Mouse (Mus musculus): ENCODE measurements around the gene Cxcl16.
"Not testable (repeated sequence)": the region's sequence is repeated elsewhere in the genome, so short reads cannot be mapped to it uniquely, and the experiment has no call there.

Gene Cxcl16

DNA sequence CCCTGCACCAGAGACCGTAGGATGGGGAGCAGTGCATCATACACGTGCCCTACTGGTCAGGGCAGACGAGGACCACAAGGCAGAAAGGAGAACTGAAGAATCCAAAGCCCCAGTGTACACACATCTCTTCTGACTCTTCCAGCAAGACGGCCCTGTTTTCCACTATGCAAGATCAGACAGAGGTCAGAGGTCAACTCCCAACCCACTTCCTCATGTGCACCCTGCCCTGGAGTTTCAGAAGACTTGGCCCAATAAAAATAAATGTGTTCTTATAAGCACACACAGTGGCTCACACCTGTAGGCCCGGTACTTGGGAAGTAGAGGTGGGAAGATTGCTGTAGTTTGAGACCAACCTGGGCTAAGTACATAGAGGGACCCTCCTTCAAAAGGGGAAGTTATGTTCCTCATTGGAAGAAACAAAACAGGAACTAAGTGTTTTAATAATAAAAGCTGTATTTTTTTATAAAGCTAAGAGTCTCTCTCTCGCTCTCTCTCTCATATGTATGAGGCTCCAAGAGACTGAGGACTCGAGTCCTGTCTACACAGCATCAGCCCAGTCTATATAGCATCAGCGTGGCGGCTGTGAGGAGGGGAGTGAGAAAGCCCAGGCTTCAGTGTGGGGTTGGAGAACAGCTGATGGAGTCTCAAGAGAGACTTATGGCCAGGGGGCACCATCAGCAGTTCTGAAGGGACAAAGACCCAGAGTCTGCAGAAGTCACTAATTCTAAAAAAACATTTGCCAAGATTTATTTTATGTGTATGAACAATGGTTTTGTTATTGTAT is 6.3 kb downstream of the Cxcl16 start:
- no peak for DNase-seq (ENCODE audit: inconsistent ontology term)

DNA sequence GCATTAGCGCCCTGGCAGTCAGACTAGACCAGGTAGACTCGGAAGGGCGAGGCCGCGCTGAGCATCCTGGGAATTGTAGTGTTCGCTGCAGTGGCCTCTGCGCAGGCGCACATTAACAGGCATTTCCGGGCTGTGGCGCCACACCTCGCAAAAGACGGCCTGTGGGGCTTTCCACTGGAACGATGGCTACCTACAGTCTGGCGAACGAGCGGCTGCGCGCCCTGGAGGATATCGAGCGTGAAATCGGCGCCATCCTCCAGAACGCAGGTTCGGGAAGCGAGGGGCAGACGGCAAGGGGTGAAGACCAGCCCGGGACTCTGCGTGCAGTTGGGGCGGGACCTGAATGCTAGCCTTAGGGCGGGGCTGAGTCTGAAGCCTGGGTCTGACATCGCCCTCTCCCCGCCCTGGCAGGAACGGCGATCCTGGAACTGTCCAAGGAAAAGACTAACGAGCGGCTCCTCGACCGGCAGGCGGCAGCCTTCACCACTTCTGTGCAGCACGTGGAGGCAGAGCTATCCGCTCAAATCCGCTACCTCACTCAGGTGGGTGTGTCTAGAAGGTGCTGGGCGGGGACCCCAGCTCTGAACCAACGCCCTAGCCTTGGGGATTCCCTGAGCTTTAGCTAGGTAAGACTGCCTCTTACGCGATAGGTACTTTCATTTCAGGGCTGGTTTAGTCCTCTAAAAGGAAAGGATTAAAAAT is 7.8 kb downstream of the Cxcl16 start, which contains the start of gene Med11:
Med11 (plus strand) TSS at position 123 of the 702 bp plus-strand sequence.
- peak; percentile 97 for DNase-seq (ENCODE audit: inconsistent ontology term)

DNA sequence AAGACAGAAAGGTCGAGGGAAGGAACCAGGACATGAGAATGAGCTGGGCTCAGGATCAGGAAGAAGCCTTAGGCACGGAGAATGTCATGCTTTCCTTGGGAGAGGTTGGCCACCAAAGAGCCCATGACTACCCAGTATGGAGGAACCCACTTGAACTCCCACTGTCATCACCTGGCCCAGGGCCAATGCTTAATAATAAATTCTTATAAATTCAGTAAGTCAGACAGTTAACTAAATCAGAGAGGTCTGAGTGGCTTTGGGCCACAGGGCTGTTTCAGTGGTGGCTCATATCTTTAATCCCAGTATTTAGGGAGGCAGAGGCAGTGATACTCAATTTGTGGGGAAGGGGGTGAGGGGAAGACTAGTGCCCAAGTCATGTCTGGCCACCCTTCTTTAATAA is 8.9 kb downstream of the Cxcl16 start:
- no peak for DNase-seq (ENCODE audit: inconsistent ontology term)

DNA sequence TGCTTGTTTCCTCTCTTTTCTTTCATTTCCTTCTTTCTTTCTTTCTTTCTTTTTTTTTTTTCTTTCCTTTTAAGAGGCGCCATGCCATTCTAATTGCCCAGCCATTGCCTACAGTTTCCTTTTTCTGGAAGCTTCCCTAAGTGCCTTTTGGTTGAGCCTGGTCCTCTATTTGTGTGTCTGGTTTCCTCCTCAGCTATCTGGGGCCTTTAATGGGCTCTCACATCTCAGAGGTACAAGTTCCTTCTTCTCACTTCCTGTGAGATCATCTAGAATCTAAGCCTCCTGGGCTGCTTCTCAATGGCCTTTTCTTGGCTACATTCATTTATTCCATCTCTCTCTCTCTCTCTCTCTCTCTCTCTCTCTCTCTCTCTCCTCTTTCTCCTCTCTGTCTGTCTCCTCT is 12.4 kb downstream of the Cxcl16 start:
- no peak for DNase-seq (ENCODE audit: inconsistent ontology term)

DNA sequence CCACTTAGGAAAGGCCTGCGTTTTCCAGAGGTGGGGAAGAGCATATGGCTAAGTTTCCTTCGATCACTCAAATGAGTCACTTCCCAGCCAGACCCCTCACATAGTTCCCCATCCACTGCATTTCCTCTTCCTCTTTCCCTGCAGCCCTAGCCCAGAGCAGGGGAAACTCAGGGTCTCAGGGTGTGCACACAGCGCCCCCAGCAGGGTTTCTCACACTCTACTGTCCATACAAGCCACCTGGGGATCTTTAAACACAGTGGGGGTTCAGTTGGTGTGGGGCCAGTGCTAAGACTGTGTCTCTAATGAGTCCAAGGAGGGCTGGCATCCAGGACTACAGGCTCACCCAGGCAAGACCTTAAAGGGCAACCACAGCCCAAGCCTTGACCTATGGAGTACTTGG is 13.0 kb downstream of the Cxcl16 start:
- DNase-seq (ENCODE audit: inconsistent ontology term) = no peak

DNA sequence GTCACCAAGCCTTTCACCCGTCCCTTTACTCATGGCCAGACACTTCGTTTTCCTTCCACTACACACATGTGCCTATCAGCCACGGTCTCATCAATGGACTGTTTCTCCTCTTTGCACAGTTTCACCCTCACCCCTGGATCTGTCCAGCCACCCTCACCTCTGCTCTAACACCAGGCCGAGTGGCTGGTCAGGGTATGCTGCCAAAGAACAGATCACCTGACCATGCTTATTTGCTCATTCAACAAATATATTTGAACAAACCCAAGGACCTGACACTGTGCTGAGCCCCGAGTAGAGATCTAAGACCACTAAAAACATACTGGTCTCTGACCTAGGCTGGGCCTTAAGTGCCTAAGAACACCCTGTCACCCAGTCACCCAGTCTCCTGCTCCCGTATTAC is 15.1 kb downstream of the Cxcl16 start:
- no peak for DNase-seq (ENCODE audit: inconsistent ontology term)

DNA sequence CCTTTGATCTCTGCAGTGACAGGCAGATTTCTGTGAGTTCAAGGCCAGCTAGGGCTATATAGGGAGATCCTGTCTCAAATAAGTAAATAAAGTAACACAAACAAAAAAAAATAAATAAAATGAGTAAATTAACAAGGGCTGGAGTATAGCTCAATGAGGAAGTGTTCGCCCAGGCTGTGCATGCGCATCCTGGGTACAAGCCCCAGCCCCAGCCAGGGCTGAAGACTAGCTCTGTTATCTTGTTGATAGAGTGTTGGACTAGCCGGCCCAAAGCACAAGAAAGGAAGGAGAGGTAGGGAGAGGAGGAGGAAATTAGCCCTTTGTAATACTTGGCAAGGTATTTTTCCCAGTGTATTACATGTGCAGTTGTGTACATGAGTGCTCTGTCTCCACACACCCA is 15.8 kb downstream of the Cxcl16 start:
- DNase-seq (ENCODE audit: inconsistent ontology term) = no peak

DNA sequence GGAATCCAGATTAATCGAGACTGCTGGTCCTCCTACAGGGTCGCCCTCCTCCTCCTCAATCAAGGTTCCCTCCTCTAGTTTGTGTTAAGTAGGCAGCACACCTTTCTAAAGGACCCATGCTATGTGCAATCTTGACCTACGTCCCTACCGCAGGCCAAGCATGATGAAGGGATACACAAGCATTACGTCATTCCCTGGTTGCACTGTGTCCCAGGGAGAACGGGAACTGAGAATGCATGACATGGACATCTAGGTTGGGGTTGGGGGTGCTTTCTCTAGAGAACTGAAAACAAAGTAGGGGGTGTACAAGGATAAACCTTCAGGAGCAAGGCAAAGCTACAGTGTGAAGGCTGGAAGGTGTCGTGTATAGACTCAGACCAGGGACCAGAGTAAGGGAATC is 17.9 kb downstream of the Cxcl16 start:
- no peak for DNase-seq (ENCODE audit: inconsistent ontology term)

DNA sequence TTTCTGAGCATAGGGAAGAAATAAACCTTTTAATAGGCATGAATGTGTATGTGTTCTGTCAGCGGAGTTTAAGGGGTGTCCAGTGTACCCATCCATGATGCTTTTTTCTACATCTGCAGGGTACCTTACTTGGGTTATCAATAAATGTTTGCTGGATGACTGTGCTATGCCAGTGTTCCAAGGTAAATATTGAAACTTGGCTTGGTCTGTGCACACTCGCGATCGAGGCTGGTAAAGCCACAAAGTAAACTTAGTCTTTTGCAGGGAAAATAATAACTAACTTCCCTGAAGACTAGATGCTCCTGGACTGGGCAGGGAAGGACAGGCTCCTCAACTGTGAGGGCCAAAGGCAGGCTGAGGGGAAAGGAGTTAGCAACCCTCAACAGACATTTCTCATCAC is 19.1 kb downstream of the Cxcl16 start:
- DNase-seq (ENCODE audit: inconsistent ontology term) = no peak

DNA sequence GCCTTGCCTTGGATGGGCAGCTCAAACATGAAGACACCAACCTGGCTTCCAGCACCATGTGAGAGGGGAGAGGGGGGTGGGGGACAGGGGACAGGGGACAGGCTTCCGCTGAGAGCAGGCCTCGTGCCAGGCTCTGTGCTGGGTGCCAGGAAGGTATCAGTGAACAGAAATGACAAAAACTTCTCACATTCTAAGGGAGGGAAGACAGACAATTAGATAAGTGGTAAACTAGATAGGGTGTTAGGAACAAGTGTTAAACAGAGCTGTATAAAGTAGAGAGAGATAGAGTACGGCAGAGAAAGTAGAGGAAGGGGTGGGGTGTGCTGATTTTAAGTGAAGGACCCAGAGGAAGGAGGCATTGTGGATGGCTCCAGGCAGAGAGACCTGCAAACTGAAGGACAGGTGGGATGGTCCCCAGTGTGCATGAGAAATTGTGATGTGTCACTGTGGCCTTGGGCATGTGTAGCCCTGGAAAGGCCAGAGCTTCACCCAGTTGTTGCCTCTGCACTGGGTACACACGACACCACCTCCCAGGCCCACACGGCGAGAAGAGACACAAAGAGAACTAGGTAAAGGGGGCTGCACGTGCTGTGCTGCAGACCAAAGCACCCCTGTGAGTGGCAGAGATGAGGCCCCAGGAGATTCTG is 20.9 kb downstream of the Cxcl16 start:
- DNase-seq (ENCODE audit: inconsistent ontology term) = no peak

DNA sequence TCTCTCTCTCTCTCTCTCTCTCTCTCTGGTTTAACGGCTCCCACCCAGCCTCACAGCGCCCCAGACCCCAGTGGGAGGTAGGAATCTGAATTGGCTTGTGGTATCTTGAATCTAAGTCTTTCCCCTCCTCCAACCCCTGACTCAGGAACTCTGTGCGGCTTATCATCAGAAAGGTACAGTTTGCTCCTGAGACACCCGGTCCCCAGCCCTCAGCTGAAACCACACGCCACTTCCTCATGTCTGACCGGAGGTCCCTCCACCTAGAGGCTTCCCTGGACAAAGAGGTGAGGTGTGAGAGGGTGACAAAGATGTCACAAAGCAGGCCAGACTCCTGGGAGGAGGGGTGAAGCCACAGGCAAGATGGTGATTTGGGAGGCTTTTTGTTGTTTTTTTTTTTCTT is 22.4 kb downstream of the Cxcl16 start:
- no peak for DNase-seq (ENCODE audit: inconsistent ontology term)

DNA sequence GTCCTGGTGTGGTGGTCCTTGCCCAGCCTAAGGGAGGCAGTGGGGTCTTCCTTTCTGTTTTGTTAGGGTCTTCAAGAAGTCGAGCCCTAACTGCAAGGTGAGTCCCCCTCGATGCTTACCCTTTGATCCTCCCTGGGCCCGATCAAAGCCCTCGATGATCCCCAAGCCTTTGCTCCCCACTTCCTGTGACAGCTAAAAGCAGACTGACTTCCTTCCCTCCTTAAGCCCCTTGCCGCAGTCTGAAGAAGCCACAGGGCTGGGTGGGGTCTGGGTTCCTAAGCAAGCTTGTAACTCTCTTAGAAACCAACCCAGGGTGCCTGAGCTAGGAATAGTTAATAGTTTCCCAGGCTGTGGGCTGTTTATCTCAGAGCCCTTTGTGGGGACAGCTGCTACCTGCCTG is 24.3 kb downstream of the Cxcl16 start:
- no peak for DNase-seq (ENCODE audit: inconsistent ontology term)

DNA sequence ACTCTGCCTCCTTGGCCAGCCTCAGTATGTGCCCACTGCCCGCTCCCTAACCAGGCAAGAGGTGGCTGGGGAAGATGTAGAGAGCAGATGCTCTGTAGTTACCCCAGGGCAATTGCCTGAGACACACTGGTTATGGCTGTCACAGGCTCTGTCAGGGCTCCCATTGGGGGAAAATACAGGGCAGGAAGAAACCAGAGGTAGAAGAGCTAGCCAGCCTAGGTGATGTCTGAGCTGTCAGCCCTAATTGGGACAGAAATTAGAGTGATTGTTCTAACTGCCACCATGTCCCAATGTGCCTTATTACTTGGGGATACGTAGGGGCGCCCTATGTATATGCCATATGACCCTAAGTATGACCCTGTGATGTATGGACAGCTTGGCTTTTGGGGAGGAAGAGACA is 25.8 kb downstream of the Cxcl16 start:
- no peak for DNase-seq (ENCODE audit: inconsistent ontology term)

DNA sequence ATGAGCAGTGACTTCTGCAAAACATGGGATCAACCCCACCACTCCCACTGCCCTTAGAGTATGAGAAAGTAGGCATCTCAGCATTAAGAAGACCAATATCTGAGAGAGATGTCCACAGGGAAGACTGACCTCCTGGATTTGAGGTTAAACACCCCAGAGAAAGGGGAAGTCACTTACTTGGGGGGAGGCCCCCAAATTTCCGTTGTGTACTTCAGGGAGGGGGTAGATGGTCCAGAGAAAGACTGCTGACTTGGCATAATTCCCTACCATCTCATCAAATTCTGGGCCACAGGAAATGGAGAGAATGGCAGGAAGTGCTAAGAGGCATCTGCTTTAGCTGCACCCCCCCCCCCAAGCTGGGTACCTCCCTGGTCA is 26.2 kb downstream of the Cxcl16 start:
- no peak for DNase-seq (ENCODE audit: inconsistent ontology term)

DNA sequence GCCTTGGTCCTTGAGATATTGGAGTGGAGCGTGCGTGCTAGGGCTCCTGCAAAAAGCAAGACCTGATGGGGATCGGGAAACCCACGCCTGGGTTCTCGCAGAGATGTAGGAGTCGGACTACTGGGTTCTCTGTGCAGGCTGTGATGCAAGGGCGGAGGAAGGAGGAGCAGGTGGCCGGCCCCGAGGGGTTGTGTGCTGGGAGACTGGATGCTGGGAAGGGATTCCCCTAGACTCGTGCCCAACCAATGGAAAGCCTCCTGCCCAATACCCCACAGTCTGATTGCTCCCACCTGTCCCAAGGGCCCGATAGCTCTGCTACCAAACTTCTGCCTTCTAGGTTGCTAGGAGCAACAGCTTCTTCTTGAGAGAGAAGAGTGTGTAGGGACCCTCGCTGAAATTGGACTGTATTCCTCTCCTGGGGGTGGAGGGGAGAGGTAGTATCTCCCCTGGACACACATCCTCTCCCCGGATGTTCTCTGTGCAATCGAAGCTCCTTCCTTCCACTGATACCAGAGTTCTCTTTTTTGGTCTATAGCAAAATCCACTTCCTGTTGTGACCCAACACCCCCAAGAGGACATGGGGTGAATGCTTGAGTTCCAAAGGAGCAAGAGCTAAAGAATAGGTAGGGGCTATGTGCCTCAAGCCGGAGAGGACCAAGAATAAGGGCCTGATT is 26.8 kb downstream of the Cxcl16 start:
- DNase-seq (ENCODE audit: inconsistent ontology term) = no peak

DNA sequence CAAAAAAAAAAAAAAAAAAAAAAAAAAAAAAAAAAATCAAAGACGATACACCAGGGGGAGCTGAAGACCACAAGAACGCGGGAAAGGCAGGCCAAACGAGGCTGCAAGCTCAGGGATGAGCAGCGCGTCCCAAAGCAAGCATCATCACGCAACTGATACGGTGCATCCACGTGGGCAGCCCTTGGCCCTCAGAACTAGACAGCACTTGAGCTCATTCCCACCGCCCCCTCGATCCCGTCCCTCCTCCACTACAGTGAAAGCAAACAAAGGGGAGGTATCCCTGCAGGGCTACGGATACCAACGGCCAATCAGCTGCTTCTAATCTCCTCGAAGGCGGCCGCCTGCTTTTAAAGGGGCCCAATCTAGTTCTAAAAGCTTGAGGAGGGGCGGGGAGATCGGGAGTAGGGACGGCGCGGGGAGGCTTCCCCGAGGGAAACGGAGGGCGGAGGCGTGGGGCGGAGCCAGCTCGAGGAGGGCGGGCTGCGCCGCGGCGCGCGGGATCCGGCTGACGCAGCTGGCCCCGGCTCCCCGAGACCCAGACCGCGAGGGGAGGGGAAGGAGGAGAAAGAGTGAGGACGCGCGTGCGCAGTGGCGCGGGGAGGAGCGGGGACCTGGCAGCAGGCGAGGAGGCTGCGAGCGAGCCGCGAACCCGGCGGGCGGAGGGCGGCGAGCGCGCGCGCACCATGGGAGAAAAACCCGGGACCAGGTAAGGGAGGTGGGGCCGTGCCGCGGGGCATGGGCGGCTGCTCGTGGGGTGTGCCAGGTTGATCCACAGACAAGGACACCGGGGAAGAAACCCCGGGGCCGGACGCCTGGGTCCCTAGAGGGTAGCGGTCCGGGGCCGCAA is 27.5 kb downstream of the Cxcl16 start, which contains the start of gene Arrb2:
Arrb2 (plus strand) TSS at position 588 of the 847 bp plus-strand sequence.
- DNase-seq (ENCODE audit: inconsistent ontology term) = peak; percentile 99

DNA sequence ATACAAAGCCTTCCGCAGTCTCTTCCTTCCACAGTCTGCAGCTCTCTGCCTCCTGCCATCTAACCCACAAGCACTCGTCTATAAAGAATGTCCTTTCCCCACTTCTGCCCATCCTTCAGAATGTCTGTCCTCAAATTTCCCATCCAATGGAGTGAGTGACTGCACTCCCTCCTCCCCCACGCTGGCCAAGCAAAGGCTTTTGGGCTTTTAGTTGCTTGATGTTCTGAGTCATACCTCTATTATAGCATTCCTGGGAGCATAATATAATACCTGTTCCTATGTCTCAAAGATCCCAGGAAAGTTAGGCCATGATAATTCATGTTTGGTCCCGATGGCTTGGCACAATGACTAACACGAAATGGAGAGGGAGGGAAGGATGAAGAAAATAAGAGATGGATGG is 28.2 kb downstream of the Cxcl16 start:
- DNase-seq (ENCODE audit: inconsistent ontology term) = no peak

DNA sequence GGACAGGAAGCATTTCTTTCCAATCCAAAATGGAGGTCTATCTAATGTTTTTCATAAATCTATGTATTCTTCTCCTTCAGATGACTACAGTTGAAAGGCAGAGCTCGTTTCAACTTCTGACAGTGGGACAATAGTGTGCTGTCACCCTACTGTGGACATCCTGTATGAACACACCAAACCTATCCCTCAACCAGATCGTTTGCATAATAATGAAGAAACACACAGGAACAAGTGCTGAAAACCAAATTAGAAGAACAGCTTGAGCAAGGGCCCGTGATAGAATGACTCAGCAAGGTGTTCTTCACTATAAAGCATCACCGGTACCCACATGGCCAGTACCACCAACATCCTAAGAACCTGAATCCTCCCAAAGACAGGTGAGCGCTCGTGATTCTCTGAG is 33.2 kb downstream of the Cxcl16 start:
- not testable (repeated sequence) for DNase-seq (ENCODE audit: inconsistent ontology term)

DNA sequence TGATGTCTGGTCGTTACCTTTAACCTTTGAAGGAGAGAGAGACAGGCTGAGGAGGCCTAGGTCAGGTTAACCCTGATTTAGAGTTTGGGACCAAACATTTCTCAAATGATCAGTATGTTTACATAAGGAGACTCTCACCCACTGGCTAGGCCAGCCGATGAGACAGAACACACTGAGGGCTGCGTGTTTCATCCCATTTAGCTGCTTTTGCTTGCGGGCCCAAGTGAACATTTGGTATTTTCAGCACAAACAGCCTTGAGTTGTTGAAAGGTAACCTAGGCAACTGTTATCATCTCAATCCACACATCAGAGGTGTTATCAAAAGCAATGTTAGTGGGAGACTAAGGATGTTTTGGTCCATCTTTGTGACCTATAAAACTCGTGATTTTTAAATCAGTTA is 40.3 kb downstream of the Cxcl16 start:
- DNase-seq (ENCODE audit: inconsistent ontology term) = no peak

DNA sequence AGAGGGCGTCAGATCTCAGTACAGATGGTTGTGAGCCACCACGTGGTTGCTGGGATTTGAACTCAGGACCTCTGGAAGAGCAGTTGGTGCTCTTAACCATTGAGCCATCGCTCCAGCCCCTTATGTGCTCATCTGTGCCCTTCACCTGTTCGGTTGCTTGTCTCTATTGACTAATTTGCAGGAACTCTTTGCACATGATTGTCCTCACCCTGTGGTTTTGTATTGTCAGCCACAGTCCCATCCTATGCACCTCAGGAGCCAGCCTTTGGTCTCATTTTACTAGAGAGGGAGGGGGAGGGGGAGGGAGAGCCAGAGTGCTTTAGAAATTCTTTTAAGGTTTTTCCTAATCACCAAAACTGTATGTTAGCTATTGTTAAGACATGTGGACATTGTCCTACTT is 41.6 kb downstream of the Cxcl16 start:
- DNase-seq (ENCODE audit: inconsistent ontology term) = no peak

DNA sequence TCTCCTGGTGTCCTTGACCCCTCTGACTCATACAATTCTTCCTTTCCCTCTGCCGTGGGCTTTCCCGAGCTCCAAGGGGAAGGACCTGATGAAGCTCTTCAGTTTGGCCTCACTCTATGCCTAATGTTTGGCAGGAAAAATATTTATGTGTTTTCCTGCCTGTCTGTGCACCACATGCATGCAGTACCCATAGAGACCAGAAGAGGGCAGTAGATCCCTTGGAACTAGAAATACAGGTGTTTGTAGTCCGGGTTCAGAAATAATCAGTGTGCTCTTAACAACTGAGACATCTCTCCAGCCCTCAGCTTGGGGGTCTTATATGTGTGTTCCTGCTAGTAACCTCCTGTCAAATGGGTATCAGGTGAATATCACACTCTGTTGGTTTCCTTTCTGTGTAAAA is 45.8 kb downstream of the Cxcl16 start:
- DNase-seq (ENCODE audit: inconsistent ontology term) = peak; percentile 46

Data from Muller cell, postnatal 12 days (primary cell).